Mouse (Mus musculus) lung, adult 2 months (tissue): ENCODE measurements around the gene Ddrgk1. TPM values are rescaled to one million over a fixed set of nuclear protein-coding genes. Genes with fewer than 3 reads are reported as not detected.

ENCODE experiments used
- DNase-seq: peaks from one replicate; pipeline ENCODE4 v3.0.0; 2022
- H3K4me1 ChIP-seq: fragments of 200-500 bp; 2 replicates; pipeline ENCODE4 v1.6.1; 2011; ENCODE audit warnings: low read length; ENCODE audit not compliant: control insufficient read depth, insufficient read depth
- H3K4me3 ChIP-seq: fragments of 200-500 bp; replicated peaks from 2 replicates; pipeline ENCODE3; 2011; ENCODE audit warnings: low read depth, mild to moderate bottlenecking, control low read depth, low read length; ENCODE audit errors: extremely low read depth
- CTCF ChIP-seq: fragments of 200-500 bp; IDR thresholded peaks from 2 replicates; pipeline ENCODE4 v1.5.1; 2011; ENCODE audit warnings: mild to moderate bottlenecking, low read length, control low read depth; ENCODE audit not compliant: insufficient read depth
- POLR2A ChIP-seq: fragments of 200-500 bp; IDR thresholded peaks from 2 replicates; pipeline ENCODE4 v1.6.1; 2011; ENCODE audit warnings: low read depth, mild to moderate bottlenecking, control low read depth, low read length, borderline replicate concordance; ENCODE audit errors: extremely low read depth
- WGBS: fragments of 180-500 bp; shearing (Covaris S2); methylation state at CpG from one replicate; pipeline ENCODE4 v1.1.7; 2018; 5-methylcytosine and 5-hydroxymethylcytosine counted together
- polyA plus RNA-seq: library from polyadenylated mRNA; depleted of rRNA; stranded (reverse); fragments of >200 nt; gene quantifications from 2 replicates; pipeline ENCODE4 v1.2.3, GENCODE M21; 2012; rRNA removed

Ddrgk1 gene
- 61.0 and 70.3 TPM in 2 replicates for polyA plus RNA-seq

GRCm38 (mm10) chr2:130664102-130664701, at the start of gene Ddrgk1:
Gene Ddrgk1, minus strand, starts transcription at chr2:130664659.
- DNase-seq, result peak; percentile 94
- WGBS, result under 1% methylated on average over 40 of the region's 40 CpGs
- H3K4me3 ChIP-seq, result peak within 1 kb of the TSS; percentile 85
- H3K4me1 ChIP-seq, result peaks cover 9% of the 10 kb centered on the region; the same call in 1 of the 2 replicates
- TF ChIP-seq CTCF (no peak), POLR2A (peak; percentile 81)

GRCm38 (mm10) chr2:130707057-130707456, 42.6 kb upstream of the Ddrgk1 start:
- no peak for TF ChIP-seq POLR2A
- no peak for TF ChIP-seq CTCF
- no peak for DNase-seq
- no peaks in the 10 kb centered on the region for H3K4me1 ChIP-seq
- H3K4me3 ChIP-seq, result no peak overlapping the region
- 68% methylated on average over 10 of the region's 10 CpGs for WGBS

GRCm38 (mm10) chr2:130706602-130707001, 42.1 kb upstream of the Ddrgk1 start:
- no peak for TF ChIP-seq POLR2A
- TF ChIP-seq CTCF, result no peak
- H3K4me3 ChIP-seq, result no peak overlapping the region
- no peaks in the 10 kb centered on the region for H3K4me1 ChIP-seq
- WGBS, result 72% methylated on average over 4 of the region's 4 CpGs
- DNase-seq, result no peak

GRCm38 (mm10) chr2:130705178-130705577, 40.7 kb upstream of the Ddrgk1 start:
- 74% methylated on average over 6 of the region's 6 CpGs for WGBS
- TF ChIP-seq POLR2A, result no peak
- TF ChIP-seq CTCF, result no peak
- no peak overlapping the region for H3K4me3 ChIP-seq
- no peak for DNase-seq
- no peaks in the 10 kb centered on the region for H3K4me1 ChIP-seq

GRCm38 (mm10) chr2:130704040-130705001, 39.9 kb upstream of the Ddrgk1 start:
- no peaks in the 10 kb centered on the region for H3K4me1 ChIP-seq
- WGBS, result 57% methylated on average over 9 of the region's 9 CpGs
- no peak overlapping the region for H3K4me3 ChIP-seq
- DNase-seq, result no peak
- no peak for TF ChIP-seq POLR2A
- no peak for TF ChIP-seq CTCF

- no peak for DNase-seq
- Histone ChIP-seq H3K4me3 (no peak overlapping the region), H3K4me1 (peaks cover 2% of the 10 kb centered on the region)
- TF ChIP-seq POLR2A, result no peak
- no peak for TF ChIP-seq CTCF
- 9% methylated on average over 14 of the region's 14 CpGs for WGBS
Measured at GRCm38 (mm10) chr2:130697821-130698266, 33.4 kb upstream of the Ddrgk1 start.

- DNase-seq, result peak; percentile 69
- no peak for TF ChIP-seq CTCF
- TF ChIP-seq POLR2A, result no peak
- H3K4me1 ChIP-seq, result peaks cover 2% of the 10 kb centered on the region
- WGBS, result under 1% methylated on average over 65 of the region's 65 CpGs
- peak within 1 kb of the TSS; percentile 48 for H3K4me3 ChIP-seq
Measured at GRCm38 (mm10) chr2:130697153-130697810, 32.8 kb upstream of the Ddrgk1 start, which contains the start of gene Slc4a11. Gene Slc4a11, minus strand, starts transcription at chr2:130697519.

- Histone ChIP-seq H3K4me1 (peaks cover 2% of the 10 kb centered on the region), H3K4me3 (peak overlapping the region; percentile 48)
- 2% methylated on average over 31 of the region's 31 CpGs for WGBS
- no peak for TF ChIP-seq CTCF
- DNase-seq, result peak; percentile 24
Measured at GRCm38 (mm10) chr2:130696700-130697152, 32.3 kb upstream of the Ddrgk1 start.

GRCm38 (mm10) chr2:130693563-130693962, 29.1 kb upstream of the Ddrgk1 start:
- Histone ChIP-seq H3K4me3 (no peak overlapping the region), H3K4me1 (peaks cover 2% of the 10 kb centered on the region)
- no peak for DNase-seq
- 49% methylated on average over 3 of the region's 3 CpGs for WGBS
- TF ChIP-seq CTCF (no peak), POLR2A (no peak)
